Mouse (Mus musculus) cerebellum, postnatal 36 days (tissue): ENCODE results near the gene Mndal.
"Not testable (repeated sequence)": the region's sequence is repeated elsewhere in the genome, so short reads cannot be mapped to it uniquely, and the experiment has no call there.

Experiments
- DNase-seq, 2 experiments: peaks; one replicate each; pipeline ENCODE4 v3.0.0; 2021 to 2022; ENCODE audit warnings: mixed read lengths in 2 of 2

Gene Mndal

DNA sequence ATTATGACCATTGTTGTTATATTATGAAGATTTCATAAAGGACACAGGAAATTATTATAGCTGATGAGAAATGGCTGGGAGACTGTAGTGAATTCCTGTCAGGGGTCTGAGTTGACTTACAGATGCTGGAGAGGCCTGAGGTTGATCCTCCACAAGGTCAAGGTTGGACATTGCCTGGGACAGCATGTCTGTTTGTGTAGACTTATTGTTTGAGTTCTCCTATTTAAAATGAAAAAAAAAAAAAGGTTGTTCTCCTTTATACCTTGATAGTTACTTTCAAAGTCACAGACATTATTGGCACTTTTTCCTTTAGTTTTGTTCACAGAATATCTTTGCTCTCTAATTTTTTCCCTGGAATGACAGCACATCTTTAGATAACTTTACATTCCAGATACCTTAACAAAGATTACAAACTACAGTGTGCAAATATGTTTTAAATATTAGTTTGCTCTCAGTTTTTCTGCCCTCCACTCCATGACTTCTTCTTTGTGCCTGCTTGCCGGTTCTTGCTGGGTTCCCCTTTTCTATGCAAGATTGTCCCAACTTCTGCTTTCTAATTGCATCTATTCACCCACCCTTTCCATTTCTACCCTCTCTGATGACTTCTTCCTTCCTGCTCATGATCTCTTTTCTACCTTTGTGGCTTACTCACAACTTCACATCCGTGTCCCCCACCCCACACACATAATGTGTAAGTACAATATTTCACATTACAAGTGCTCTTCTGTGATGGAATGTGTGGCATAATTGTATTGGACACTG, 55.1 kb downstream of the Mndal start:
- DNase-seq, result not testable (repeated sequence)

DNA sequence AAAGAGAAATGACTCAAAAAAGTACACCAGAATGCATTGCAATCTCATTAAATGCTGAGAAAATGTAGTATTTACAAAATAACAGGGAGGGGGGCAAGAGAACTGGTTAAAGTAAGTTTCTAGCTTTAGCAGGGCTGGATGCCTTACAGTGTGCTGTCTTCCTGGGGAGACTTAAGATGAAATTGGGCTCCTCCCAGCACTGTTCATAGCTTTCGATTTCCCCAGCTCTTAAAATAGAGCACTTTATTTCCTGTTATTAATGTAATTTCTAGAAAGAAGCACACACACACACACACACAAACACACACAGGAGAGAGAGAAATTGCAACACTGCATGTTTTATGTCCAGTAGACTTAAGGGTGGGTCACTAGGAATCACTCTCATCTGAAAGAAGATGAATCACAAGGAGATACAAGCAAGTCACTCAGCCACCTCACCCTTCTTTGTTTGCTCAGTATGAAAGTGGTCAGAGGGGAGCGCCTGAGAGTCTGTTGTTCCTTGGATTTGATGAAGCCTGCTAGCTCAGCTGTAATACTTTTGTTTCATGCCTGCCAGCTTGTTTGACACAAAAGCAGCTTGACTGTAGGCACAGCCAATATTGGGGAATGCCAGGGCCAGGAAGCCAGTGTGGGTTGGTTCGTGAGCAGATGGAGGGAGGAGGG, 62.2 kb downstream of the Mndal start:
- DNase-seq, result peak; percentile 21 to 45

GRCm38 (mm10) chr1:173879225-173879987, 62.9 kb downstream of the Mndal start:
- not testable (repeated sequence) for DNase-seq

DNA sequence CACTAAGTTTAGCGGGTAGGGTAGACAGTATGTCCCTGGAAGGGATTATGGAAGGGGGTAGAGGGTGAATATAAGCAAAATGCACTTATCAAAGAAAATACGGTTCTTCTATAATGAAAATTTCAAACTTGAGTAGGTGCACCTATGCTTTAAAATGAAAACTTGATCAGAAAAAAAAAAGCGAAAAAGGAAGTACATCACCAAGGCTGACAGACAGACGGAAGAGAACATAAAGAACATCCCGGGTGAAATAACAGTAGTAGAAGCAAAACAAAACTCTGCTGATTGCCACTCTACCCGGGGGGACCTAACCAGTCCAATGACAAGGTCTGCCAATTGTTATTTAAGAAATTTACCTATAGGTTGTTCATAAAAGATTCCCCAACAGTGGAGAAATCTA, 64.0 kb downstream of the Mndal start:
- not testable (repeated sequence) for DNase-seq

DNA sequence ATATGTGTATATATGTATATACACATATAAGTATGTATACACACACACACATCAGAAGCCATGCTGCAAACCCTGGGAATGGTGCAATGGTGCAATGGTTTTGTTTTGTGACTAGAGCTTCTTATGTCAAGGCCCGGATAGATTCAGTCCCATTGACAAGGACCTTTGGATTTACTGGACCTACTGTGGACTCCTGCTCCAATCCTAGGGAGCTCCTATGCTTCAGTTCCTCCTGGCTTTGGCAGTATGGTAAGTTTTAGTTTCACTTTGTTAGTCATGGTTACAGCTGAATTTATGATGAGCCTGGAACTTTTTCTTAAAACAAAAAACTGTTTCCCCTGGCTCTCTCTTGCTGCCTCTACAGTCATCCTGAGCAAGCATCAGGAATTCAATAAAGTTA, 65.2 kb downstream of the Mndal start:
- DNase-seq, result not testable (repeated sequence)

DNA sequence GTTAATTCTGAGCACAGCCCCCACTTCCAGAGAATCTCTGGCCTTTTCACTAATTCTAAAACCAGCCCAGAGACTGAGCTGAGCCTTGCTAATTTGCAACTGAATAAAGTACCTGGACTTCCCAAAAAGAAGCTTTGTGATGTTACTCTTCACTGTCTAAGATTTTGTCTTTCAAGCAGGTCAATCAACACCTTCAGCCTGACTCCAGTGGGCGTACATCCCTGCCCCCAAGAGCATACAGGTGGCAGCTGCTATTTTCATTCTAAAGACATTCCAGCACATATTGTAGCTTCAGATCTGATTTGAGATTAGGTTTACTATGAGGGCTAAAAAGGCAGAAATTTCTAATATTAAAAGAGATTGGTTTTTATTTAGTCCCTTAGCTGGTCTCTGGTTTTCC, 73.7 kb downstream of the Mndal start:
- not testable (repeated sequence) for DNase-seq

DNA sequence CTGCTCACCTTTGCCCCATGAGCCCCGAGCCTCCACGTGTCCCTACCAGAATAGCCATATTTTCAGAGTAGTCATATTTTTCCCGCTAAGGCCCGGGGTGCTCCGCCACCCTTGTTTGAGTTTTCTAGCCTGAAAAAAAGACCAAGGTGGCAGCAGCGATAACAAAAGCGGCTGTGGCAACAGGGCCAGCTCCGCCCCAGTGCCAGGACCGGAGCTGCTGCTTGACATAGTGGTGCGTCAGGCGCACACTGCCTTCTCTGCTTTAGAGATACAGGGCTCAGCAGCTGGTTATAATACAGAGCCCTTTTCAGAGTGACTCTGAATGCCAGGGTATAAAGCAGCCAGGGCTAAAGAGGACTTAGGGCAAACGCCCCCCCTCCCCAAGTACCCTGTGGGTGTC, 75.8 kb downstream of the Mndal start:
- no peak for DNase-seq

- not testable (repeated sequence) for DNase-seq
These were observed 88.6 kb downstream of the Mndal start for GRCm38 (mm10) chr1:173853711-173854110.

DNA sequence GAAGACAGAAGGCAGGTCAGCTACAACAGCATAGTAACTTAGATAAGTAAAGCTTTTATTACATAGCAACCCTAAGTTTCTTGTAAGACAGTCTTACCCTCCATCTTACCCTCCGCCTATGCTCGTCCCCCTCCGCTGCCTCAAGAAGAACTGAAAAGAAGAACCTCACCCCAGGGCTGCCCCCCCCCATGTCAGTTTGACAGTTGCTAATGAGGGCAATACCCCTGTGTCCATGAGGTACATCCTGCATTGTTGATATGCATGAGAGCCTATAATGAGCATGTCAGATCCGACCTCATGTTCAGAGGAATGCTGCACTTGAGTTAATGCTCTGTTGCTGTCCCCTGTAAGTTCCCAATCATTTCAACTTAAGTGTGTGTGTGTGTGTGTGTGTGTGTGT, 89.4 kb downstream of the Mndal start:
- not testable (repeated sequence) for DNase-seq

DNA sequence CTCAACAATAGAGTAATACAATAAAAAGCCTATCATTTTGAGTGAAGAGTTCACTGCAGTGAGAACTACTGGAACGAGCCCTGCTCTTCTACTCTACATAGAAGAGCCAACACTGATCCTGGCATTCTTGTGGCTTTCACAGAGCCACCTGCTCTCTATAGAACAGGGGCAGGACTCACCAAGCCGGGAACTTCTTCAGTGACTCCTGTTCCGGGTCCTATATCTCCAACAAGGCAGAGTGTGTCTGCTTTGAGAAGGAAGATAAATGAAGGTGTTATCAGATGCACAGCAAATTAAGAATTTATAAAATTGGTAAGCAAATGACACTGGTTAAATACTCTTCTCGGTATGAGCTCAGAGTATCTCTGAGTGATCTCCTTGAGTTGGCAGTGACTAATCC, 96.1 kb downstream of the Mndal start:
- DNase-seq, result not testable (repeated sequence)

GRCm38 (mm10) chr1:173844754-173845153, 97.5 kb downstream of the Mndal start:
- DNase-seq, result no peak

DNA sequence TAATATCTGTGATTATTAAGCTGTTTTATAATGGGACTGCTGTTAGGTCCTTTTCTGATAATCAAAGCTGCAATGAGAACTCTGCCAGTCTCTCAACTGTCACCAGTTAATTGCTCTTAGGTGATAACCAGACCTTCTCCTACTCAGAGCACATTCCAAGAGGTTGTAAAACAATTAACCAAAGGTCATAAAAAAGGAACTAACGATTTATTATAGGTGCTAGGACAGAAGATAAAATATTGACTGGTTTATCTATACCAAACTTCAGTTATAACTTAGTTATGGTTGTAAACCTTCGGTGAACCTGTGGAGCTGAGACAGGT, 120.8 kb downstream of the Mndal start:
- not testable (repeated sequence) for DNase-seq

DNA sequence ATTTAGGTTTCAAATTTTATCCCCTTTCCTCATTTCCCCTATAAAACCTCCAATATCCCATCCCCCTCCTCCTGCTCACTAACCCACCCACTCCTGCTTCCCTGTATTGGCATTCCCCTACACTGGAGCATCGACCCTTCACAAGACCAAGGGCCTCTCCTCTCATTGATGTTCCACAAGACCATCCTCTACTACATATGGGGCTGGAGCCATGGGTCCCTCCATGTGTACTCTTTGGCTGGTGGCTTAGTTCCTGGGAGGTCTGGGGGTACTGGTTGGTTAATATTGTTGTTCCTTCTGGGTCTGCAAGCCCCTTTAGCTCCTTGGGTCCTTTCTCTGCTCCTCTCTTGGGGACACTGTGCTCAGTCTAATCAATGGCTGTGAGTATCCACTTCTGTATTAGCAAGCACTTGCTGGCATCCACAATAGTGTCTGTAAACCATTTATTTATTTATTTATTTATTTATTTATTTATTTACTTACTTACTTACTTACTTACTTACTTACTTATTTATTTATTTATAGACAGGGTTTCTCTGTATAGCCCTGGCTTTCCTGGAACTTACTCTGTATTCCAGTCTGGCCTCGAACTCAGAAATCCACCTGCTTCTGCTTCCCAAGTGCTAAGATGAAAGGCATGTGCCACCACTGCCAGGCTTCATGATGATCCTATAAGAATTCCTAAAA, 121.4 kb downstream of the Mndal start:
- not testable (repeated sequence) for DNase-seq

GRCm38 (mm10) chr1:173809294-173809693, 133.0 kb downstream of the Mndal start:
- not testable (repeated sequence) for DNase-seq

GRCm38 (mm10) chr1:173802689-173803281, 139.5 kb downstream of the Mndal start:
- DNase-seq, result not testable (repeated sequence)

- not testable (repeated sequence) for DNase-seq
These were observed 140.1 kb downstream of the Mndal start for GRCm38 (mm10) chr1:173802207-173802606.

DNA sequence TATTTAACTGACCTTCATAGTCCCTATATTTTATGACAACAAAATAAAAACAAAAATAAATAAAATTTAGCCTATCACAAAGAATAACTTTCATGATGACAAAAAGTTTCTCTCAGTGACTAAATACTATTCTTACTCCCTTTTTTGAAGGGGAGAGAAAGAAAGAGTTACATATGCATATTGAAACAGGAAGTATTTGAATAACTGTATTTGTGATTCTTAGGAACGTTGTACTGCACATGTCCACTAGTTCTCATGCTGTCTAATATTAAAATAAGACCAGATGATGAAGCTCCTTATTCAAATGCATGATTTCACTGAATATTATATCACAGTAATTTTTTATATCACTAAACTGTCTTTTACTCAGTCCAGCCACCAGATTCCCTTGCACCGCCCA, 140.5 kb downstream of the Mndal start:
- not testable (repeated sequence) for DNase-seq
